ENCODE assay signal across 12 mouse cellular contexts in the genomic region with DNA sequence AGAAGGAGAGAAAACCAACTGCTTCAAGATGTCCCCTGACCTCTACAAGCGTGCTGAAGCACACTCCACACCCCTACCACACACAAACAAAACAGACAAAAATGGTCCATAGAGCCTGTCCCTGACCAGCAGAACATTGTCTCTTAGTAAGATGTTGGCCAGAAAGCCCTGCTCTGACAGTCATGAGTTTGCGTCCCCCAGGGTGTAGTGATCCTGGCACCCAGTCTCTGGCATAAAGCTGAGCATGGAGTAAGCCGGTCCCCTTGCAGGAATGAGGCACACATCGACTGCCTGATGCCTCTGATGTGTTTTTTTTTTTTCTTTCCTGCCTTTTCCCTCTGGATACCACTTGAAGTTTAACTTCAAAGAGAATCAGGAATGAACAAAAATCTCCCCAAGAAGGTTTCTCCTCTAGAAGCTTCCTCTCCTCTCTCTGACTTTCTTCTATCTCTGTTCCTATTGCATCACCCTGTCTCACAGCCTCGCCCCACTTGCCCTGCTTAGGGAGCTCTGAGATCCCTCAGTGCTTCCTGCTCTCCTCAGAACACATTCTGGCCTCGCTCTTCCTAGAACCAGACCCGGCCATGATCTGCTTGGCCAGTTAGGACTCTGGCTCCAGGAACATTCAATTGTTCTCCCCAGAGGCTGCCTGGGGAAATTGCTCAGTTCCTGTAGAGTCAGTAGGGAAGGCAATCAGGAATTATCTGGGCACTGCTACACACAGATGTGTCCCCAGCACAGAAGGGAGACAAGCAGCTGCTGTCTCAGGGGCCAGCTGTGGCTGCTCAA. TPM values are rescaled to one million over a fixed set of nuclear protein-coding genes. Genes with fewer than 3 reads are reported as not detected.
DNase-seq lines count a peak whose midpoint lies in the region; ATAC-seq and TF ChIP-seq lines count a peak whose summit lies in the region.
"Had no signal": no experiment of that assay in that cellular context is flagged by ENCODE, and none has a peak within 500 bp of the region (broad histone marks: within the 10 kb centered on the region; RNA-seq: fewer than 3 reads in every experiment).

No protein-coding gene starts in this region.

- TF ChIP-seq CTCF in heart, postnatal 0 days (IDR thresholded peaks at IDR 0.05; ENCODE audit: low read depth) = no peak

- peaks cover 10% of the 10 kb centered on the region; the same call in 1 of the 2 replicates for H3K9me3 ChIP-seq in kidney, embryonic 14.5 days (ENCODE audit: control insufficient read depth, low read length)
- 0 out of 2 replicates have a peak, but pooled peaks cover 3% of the 10 kb centered on the region for H3K9me3 ChIP-seq in heart, postnatal 0 days (replicated peaks; ENCODE audit: control insufficient read depth, low read length)

- 71% methylated on average over 7 of the region's 7 CpGs for WGBS in kidney, embryonic 14.5 days
- WGBS in heart, postnatal 0 days = 56% methylated on average over 7 of the region's 7 CpGs

- no peak overlapping the region for H3K9ac ChIP-seq in kidney, embryonic 14.5 days (ENCODE audit: low read depth, low read length)
- H3K9ac ChIP-seq in heart, postnatal 0 days (replicated peaks; ENCODE audit: low read depth, low read length) = no peak overlapping the region
- H3K9ac ChIP-seq: embryonic facial prominence, embryonic 12.5 days; limb, embryonic 12.5 days; neural tube, embryonic 13.5 days had no signal

- H3K27me3 ChIP-seq in kidney, embryonic 14.5 days (ENCODE audit: control insufficient read depth, insufficient read depth, low read length) = no peaks in the 10 kb centered on the region
- H3K27me3 ChIP-seq in heart, postnatal 0 days (ENCODE audit: control insufficient read depth, insufficient read depth, low read length) = no peaks in the 10 kb centered on the region
- H3K27me3 ChIP-seq: embryonic facial prominence, embryonic 12.5 days; limb, embryonic 12.5 days; neural tube, embryonic 13.5 days had no signal

- ATAC-seq in kidney, embryonic 14.5 days (ENCODE audit: low FRiP score, low TSS enrichment) = peak; percentile 56; the same call in 1 of the 2 replicates
- peak; percentile 87 for ATAC-seq in heart, postnatal 0 days (ENCODE audit: insufficient read depth, low read depth)

- TF ChIP-seq EP300 in heart, postnatal 0 days (IDR thresholded peaks at IDR 0.05; ENCODE audit: low read depth) = no peak

- H3K36me3 ChIP-seq in kidney, embryonic 14.5 days (ENCODE audit: control insufficient read depth, insufficient read depth, low read length) = no peaks in the 10 kb centered on the region
- H3K36me3 ChIP-seq in heart, postnatal 0 days (replicated peaks; ENCODE audit: control insufficient read depth, insufficient read depth, low read length) = no peaks in the 10 kb centered on the region
- H3K36me3 ChIP-seq: embryonic facial prominence, embryonic 12.5 days; limb, embryonic 12.5 days; neural tube, embryonic 13.5 days had no signal

- H3K4me1 ChIP-seq in kidney, embryonic 14.5 days (ENCODE audit: control insufficient read depth, insufficient read depth, low read length) = no peaks in the 10 kb centered on the region
- H3K4me1 ChIP-seq in heart, postnatal 0 days (ENCODE audit: control insufficient read depth, insufficient read depth) = no peaks in the 10 kb centered on the region
- H3K4me1 ChIP-seq: limb, embryonic 12.5 days; neural tube, embryonic 13.5 days had no signal

- H3K27ac ChIP-seq in kidney, embryonic 14.5 days (ENCODE audit: low read depth, low read length) = no peak overlapping the region; the same call in 1 of the 2 replicates
- H3K27ac ChIP-seq in heart, postnatal 0 days (ENCODE audit: low read depth) = peak overlapping the region; percentile 59; the same call in 1 of the 2 replicates
- H3K27ac ChIP-seq: embryonic facial prominence, embryonic 12.5 days; limb, embryonic 12.5 days; neural tube, embryonic 13.5 days had no signal

- H3K4me2 ChIP-seq in kidney, embryonic 14.5 days (replicated peaks; ENCODE audit: low read depth, low read length) = no peak overlapping the region
- H3K4me2 ChIP-seq in heart, postnatal 0 days (ENCODE audit: low read depth, low read length) = no peak overlapping the region
- H3K4me2 ChIP-seq: embryonic facial prominence, embryonic 12.5 days; limb, embryonic 12.5 days; neural tube, embryonic 13.5 days had no signal

- H3K4me3 ChIP-seq in kidney, embryonic 14.5 days (ENCODE audit: low read length) = no peak overlapping the region
- no peak overlapping the region for H3K4me3 ChIP-seq in heart, postnatal 0 days (ENCODE audit: low read depth, low read length)
- H3K4me3 ChIP-seq: embryonic facial prominence, embryonic 12.5 days; limb, embryonic 12.5 days; neural tube, embryonic 13.5 days had no signal

- DNase-seq in kidney, adult 9 months = no peak
- peak; percentile 59 for DNase-seq in adrenal gland, postnatal 14 days
- peak; percentile 75 for DNase-seq in heart, postnatal 0 days (ENCODE audit: low spot score)
- peak; percentile 32 for DNase-seq in lung, postnatal 10 days
- no peak for DNase-seq in urinary bladder, postnatal 10 days (ENCODE audit: low spot score)
- no peak for DNase-seq in neural tube, embryonic 10.5 days (ENCODE audit: extremely low spot score, low spot score)
- DNase-seq in c-Kit-positive CD71-positive TER-119-positive erythroid progenitor cells, embryonic 14.5 days (ENCODE audit: low spot score) = no peak

RNA-seq across cellular contexts. Expression of a gene that starts 28.1 kb away (rescaled TPM):
- not detected in 2 replicates for polyA plus RNA-seq in kidney, embryonic 14.5 days (2014; fragmentation: Nextera tagmentation; extraction: Ambion mirVana)
- 5.9 and 17.0 TPM in 2 replicates for total RNA-seq in adrenal gland, postnatal 14 days (2021)
- not detected in 2 replicates for total RNA-seq in heart, postnatal 0 days (2014; rRNA removed; ENCODE audit: low replicate concordance)
- polyA plus RNA-seq in heart, postnatal 0 days (2015; fragmentation: Nextera tagmentation; extraction: Ambion mirVana) = not detected in 2 replicates
- total RNA-seq: megakaryocyte progenitor cell, adult 5-6 weeks had no signal
- polyA plus RNA-seq: embryonic facial prominence, embryonic 12.5 days; limb, embryonic 12.5 days; neural tube, embryonic 13.5 days had no signal

Comparison
In these comparisons a context has a peak if more than half of its experiments do, and no peak if none do; other contexts are left out.
1. DNase-seq: peak in adrenal gland, postnatal 14 days (single experiment), heart, postnatal 0 days (single experiment) and lung, postnatal 10 days (single experiment); none in kidney, adult 9 months (single experiment), urinary bladder, postnatal 10 days (single experiment), neural tube, embryonic 10.5 days (single experiment) and c-Kit-positive CD71-positive TER-119-positive erythroid progenitor cells, embryonic 14.5 days (single experiment).